In the genomic region with DNA sequence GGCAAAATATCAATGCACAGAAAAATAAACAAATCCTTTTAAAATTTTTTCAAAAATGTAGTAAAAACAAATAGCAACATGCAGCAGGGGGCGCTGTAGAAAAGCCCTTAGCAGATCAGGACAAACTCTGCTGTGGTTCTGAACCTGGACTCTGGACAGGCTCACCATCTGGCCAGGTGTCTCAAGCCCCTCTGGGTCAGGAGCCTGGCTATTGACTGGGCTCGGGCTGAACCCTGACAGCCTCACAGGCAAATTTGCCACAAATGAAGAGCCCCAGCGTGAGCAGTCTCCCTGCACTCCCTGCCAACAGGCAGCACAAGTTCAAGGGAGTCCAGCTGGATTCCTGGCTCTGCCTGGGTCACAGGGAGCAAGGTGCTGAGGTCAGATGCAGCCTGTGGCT, we compare ENCODE assay signal across 10 mouse cellular contexts. TPM values are rescaled to one million over a fixed set of nuclear protein-coding genes. Genes with fewer than 3 reads are reported as not detected.
A peak's percentile ranks its signal among the peaks of the same experiment; 100 is the strongest.
DNase-seq lines count a peak whose midpoint lies in the region; ATAC-seq and TF ChIP-seq lines count a peak whose summit lies in the region.
"Had no signal": no experiment of that assay in that cellular context is flagged by ENCODE, and none has a peak within 500 bp of the region (broad histone marks: within the 10 kb centered on the region; RNA-seq: fewer than 3 reads in every experiment).

No protein-coding gene starts in this region.

- TF ChIP-seq CTCF in cerebellum, adult 2 months (IDR thresholded peaks at IDR 0.05; ENCODE audit: borderline replicate concordance, insufficient read depth, low read depth, low read length) = peak; percentile 48; the same call in 1 of the 2 replicates
- TF ChIP-seq CTCF in midbrain, postnatal 0 days (IDR thresholded peaks at IDR 0.05) = peak; percentile 59

- no peak for TF ChIP-seq POLR2A in cerebellum, adult 2 months (IDR thresholded peaks at IDR 0.05; ENCODE audit: borderline replicate concordance, insufficient read depth, low read length)

- H3K9ac ChIP-seq in midbrain, postnatal 0 days (replicated peaks; ENCODE audit: low read length, poor library complexity, severe bottlenecking) = no peak overlapping the region
- H3K9ac ChIP-seq in midbrain, embryonic 15.5 days = no peak overlapping the region
- H3K9ac ChIP-seq: lung, embryonic 15.5 days; stomach, embryonic 15.5 days had no signal

- H3K9me3 ChIP-seq in midbrain, postnatal 0 days (ENCODE audit: low read length) = no peaks in the 10 kb centered on the region
- H3K9me3 ChIP-seq in midbrain, embryonic 15.5 days = no peaks in the 10 kb centered on the region
- H3K9me3 ChIP-seq: lung, embryonic 15.5 days; stomach, embryonic 15.5 days had no signal

- no peak overlapping the region for H3K4me3 ChIP-seq in cerebellum, adult 2 months (replicated peaks; ENCODE audit: insufficient read depth, low read depth, low read length)
- no peak overlapping the region for H3K4me3 ChIP-seq in midbrain, postnatal 0 days (ENCODE audit: low read depth, low read length)
- H3K4me3 ChIP-seq in midbrain, embryonic 15.5 days = no peak overlapping the region
- H3K4me3 ChIP-seq: lung, embryonic 15.5 days; stomach, embryonic 15.5 days had no signal

- peaks cover 6% of the 10 kb centered on the region for H3K4me1 ChIP-seq in cerebellum, adult 2 months (ENCODE audit: control insufficient read depth, insufficient read depth, low read length)
- peaks cover 5% of the 10 kb centered on the region for H3K4me1 ChIP-seq in midbrain, postnatal 0 days (ENCODE audit: insufficient read depth, low read length)
- peaks cover 18% of the 10 kb centered on the region for H3K4me1 ChIP-seq in midbrain, embryonic 15.5 days

- H3K36me3 ChIP-seq in midbrain, postnatal 0 days (ENCODE audit: insufficient read depth, low read length) = no peaks in the 10 kb centered on the region
- H3K36me3 ChIP-seq in midbrain, embryonic 15.5 days (replicated peaks) = no peaks in the 10 kb centered on the region
- H3K36me3 ChIP-seq: lung, embryonic 15.5 days; stomach, embryonic 15.5 days had no signal

- no peak overlapping the region for H3K27ac ChIP-seq in cerebellum, adult 2 months (ENCODE audit: insufficient read depth, low read length)
- no peak overlapping the region for H3K27ac ChIP-seq in midbrain, postnatal 0 days (ENCODE audit: low read depth, low read length)
- H3K27ac ChIP-seq in midbrain, embryonic 15.5 days = no peak overlapping the region
- H3K27ac ChIP-seq: lung, embryonic 15.5 days; stomach, embryonic 15.5 days had no signal

- no peak for ATAC-seq in midbrain, postnatal 0 days (ENCODE audit: low FRiP score)
- ATAC-seq in midbrain, embryonic 15.5 days (replicated peaks) = no peak

- WGBS in cerebellum, adult 2 months = 21% methylated on average over 3 of the region's 3 CpGs
- 21% methylated on average over 3 of the region's 3 CpGs for WGBS in midbrain, postnatal 0 days
- WGBS in midbrain, embryonic 15.5 days = 23% methylated on average over 3 of the region's 3 CpGs

- no peak overlapping the region for H3K4me2 ChIP-seq in midbrain, postnatal 0 days (ENCODE audit: low read depth, low read length, poor library complexity, severe bottlenecking)
- no peak overlapping the region for H3K4me2 ChIP-seq in midbrain, embryonic 15.5 days
- H3K4me2 ChIP-seq: lung, embryonic 15.5 days; stomach, embryonic 15.5 days had no signal

- no peaks in the 10 kb centered on the region for H3K27me3 ChIP-seq in cerebellum, adult 2 months (ENCODE audit: control insufficient read depth, insufficient read depth, low read length)
- no peaks in the 10 kb centered on the region for H3K27me3 ChIP-seq in midbrain, postnatal 0 days (ENCODE audit: insufficient read depth, low read length)
- no peaks in the 10 kb centered on the region for H3K27me3 ChIP-seq in midbrain, embryonic 15.5 days (replicated peaks)
- H3K27me3 ChIP-seq: lung, embryonic 15.5 days; stomach, embryonic 15.5 days had no signal

- peak; percentile 45 to 61 for DNase-seq in cerebellum, adult 2 months
- DNase-seq in cerebellum, postnatal 4 days (ENCODE audit: low spot score in 2 of 2) = no peak
- DNase-seq in midbrain, postnatal 0 days (ENCODE audit: low spot score) = peak; percentile 26
- peak; percentile 74 for DNase-seq in brain, adult 2 months (ENCODE audit: low read depth, low spot score)
- peak; percentile 78 for DNase-seq in induced T-regulatory cell, adult 2 months (ENCODE audit: low read depth)
- peak; percentile 79 for DNase-seq in lung, postnatal 14 days
- peak; percentile 57 for DNase-seq in urinary bladder, postnatal 25 days (ENCODE audit: low spot score)

RNA-seq across cellular contexts. Expression of gene Anxa4, which starts 20.0 kb away (rescaled TPM):
- polyA plus RNA-seq in cerebellum, adult 2 months (2012; rRNA removed) = 7.3 and 8.1 TPM in 2 replicates
- total RNA-seq in midbrain, postnatal 0 days (2014; rRNA removed) = 3.6 and 3.9 TPM in 2 replicates
- 5.0 and 5.7 TPM in 2 replicates for polyA plus RNA-seq in midbrain, postnatal 0 days (2015; fragmentation: Nextera tagmentation; extraction: Ambion mirVana)
- 5.5 and 5.9 TPM in 2 replicates for polyA plus RNA-seq in midbrain, embryonic 15.5 days (2015; fragmentation: Nextera tagmentation; extraction: Ambion mirVana)

RNA-seq across cellular contexts. Expression of gene Aak1, which starts 36.0 kb away (rescaled TPM):
- polyA plus RNA-seq in cerebellum, adult 2 months (2012; rRNA removed) = 152 and 165 TPM in 2 replicates
- 74.4 and 79.2 TPM in 2 replicates for total RNA-seq in midbrain, postnatal 0 days (2014; rRNA removed)
- polyA plus RNA-seq in midbrain, postnatal 0 days (2015; fragmentation: Nextera tagmentation; extraction: Ambion mirVana) = 29.1 and 41.8 TPM in 2 replicates
- polyA plus RNA-seq in midbrain, embryonic 15.5 days (2015; fragmentation: Nextera tagmentation; extraction: Ambion mirVana) = 44.0 and 51.8 TPM in 2 replicates

Comparison
In these comparisons a context has a peak if more than half of its experiments do, and no peak if none do; other contexts are left out.
1. DNase-seq: peak in cerebellum, adult 2 months (2 of 2), midbrain, postnatal 0 days (single experiment), brain, adult 2 months (single experiment), induced T-regulatory cell, adult 2 months (single experiment), lung, postnatal 14 days (single experiment) and urinary bladder, postnatal 25 days (single experiment); none in cerebellum, postnatal 4 days (0 of 2).